Mouse (Mus musculus) gonadal fat pad, adult 2 months (tissue): ENCODE results near the gene Rhox13. TPM values are rescaled to one million over a fixed set of nuclear protein-coding genes. Genes with fewer than 3 reads are reported as not detected.

Experiments used
- DNase-seq: peaks from one replicate; pipeline ENCODE4 v3.0.0-alpha.2; 2012; ENCODE audit warnings: low read depth
- polyA plus RNA-seq: library from polyadenylated mRNA; depleted of rRNA; stranded (reverse); fragments of >200 nt; gene quantifications from 2 replicates; pipeline ENCODE4 v1.2.3, GENCODE M21; 2012; rRNA removed

Gene Rhox13
- not detected in 2 replicates for polyA plus RNA-seq

DNA sequence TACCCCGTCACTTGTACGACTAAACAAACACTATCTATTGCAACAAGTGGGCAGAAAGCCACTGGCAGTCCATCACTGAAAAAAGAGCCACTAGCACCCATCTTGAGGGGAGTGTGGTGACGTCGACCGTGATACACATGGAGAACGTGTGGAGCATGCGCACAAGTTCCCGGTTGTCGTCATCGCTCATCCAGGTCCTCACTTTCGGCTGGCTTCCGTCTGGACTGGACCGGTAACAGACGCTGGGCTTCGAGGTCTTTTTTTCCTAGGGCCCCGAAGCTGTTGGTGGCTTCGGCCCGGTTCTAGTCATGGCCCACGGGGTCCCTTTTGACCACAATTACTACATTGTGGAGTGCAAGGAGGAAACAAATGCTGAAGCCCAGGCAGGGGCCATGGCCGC is at the start of gene Rhox13:
Gene Rhox13 (plus strand): TSS at position 238 of the 400 bp plus-strand sequence.
- no peak for DNase-seq

GRCm38 (mm10) chrX:38084226-38084625 is 36.8 kb upstream of the Rhox13 start:
- no peak for DNase-seq

DNA sequence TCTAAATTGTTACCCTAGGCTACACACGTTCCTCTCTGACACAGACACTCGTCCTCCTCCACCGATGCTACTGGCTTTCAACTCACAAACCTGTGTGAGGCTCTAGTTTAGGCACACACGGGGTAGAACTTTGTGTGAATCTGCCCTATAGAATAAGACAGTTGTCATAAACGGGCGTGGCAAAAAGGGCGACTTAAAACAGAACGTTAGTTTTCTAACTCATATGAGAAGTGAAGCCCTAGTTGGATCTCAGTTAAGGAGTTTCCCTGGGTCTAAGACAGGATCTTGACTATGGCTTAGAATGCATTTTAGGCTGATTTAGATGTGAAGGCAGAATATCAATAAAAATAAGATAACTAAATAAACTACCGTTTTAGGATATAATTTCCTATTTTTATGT is 36.0 kb upstream of the Rhox13 start, which contains the start of gene Rhox11:
Gene Rhox11 (minus strand): TSS at position 101 of the 400 bp plus-strand sequence.
- no peak for DNase-seq

GRCm38 (mm10) chrX:38110807-38111206 is 10.2 kb upstream of the Rhox13 start, which contains the start of gene Rhox12:
Gene Rhox12, minus strand, starts transcription at chrX:38110907.
- DNase-seq = no peak

GRCm38 (mm10) chrX:38121478-38121877 is 459 bp downstream of the Rhox13 start:
- DNase-seq = no peak

DNA sequence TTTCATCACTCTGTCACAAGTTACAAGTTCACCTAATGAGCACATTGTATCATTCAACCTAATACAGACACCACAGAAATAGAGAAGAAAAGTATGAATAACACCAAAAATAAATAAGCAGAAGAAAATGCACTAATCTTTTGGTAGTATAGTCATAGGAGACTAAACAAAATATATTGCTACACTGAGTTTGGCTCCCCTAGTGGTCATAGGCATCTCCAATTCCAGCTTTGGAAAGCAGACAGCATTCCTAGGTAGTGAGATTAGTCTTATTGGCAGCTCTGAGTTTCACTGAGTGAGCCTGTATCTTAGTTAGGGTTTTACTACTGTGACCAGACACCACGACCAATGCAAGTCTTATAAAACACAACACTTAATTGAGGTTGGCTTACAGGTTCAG is 38.1 kb downstream of the Rhox13 start:
- no peak for DNase-seq

DNA sequence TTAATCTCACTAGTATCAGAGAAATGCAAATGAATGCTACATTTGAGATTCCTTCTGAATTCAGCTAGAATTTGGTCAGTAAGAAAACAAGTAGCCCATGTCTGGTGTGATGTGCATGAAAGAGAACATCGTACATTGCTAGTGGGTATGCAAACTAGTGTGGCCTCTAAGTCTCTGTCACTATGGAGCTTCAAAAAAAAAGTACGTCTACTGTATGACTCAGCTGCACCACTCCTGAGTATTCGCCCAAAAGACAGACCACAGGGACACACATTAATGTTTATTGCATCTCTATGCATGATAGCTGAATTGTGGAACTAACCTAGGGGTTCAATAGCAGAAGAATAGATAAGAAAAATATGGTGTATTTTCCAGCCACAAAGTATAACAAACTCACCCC is 44.3 kb downstream of the Rhox13 start:
- no peak for DNase-seq

DNA sequence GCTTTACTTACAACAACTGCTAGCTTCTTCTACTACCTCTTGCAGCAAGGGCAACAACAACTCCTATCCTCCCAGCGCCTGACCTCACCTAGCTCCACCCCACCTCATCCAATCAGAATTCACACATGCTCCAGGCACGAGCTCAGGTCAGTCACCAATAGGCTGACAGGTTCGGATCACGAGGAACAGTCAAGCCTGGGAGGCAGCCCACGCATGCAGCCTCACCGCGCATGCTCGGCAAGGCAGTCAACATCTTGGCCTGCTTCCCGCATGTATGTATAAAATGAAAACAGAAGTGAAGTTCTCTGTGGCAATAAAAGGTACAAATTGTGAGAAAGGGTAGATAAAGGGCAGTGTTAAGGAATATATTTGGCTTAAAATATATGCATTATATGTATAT is 45.0 kb downstream of the Rhox13 start:
- no peak for DNase-seq

GRCm38 (mm10) chrX:38166592-38166991 is 45.6 kb downstream of the Rhox13 start:
- no peak for DNase-seq

Other genes with a start within 250 kb of the Rhox13 start
- not detected in 2 replicates for gene Rhox8, start 242.3 kb upstream of the Rhox13 start, polyA plus RNA-seq
- not detected in 2 replicates for gene Rhox7b, start 224.0 kb upstream of the Rhox13 start, polyA plus RNA-seq
- not detected in 2 replicates for gene Rhox9, start 219.4 kb upstream of the Rhox13 start, polyA plus RNA-seq
- not detected in 2 replicates for gene Btg1-ps1, start 102.4 kb upstream of the Rhox13 start, polyA plus RNA-seq
- gene Btg1-ps2, start 78.1 kb upstream of the Rhox13 start, polyA plus RNA-seq = not detected in 2 replicates
- not detected in 2 replicates for gene Rhox10, start 54.7 kb upstream of the Rhox13 start, polyA plus RNA-seq
- not detected in 2 replicates for gene Rhox11, start 36.1 kb upstream of the Rhox13 start, polyA plus RNA-seq
- not detected in 2 replicates for gene Rhox12, start 10.3 kb upstream of the Rhox13 start, polyA plus RNA-seq
- gene Zbtb33, start 68.6 kb downstream of the Rhox13 start, polyA plus RNA-seq = 7.1 and 7.2 TPM in 2 replicates
- gene Tmem255a, start 131.2 kb downstream of the Rhox13 start, polyA plus RNA-seq = 3.5 and 4.1 TPM in 2 replicates
- gene Atp1b4, start 195.0 kb downstream of the Rhox13 start, polyA plus RNA-seq = not detected in 2 replicates